Mouse (Mus musculus): Measurements from ENCODE around the gene Olfr92. TPM values are rescaled to one million over a fixed set of nuclear protein-coding genes. Genes with fewer than 3 reads are reported as not detected.

Olfr92 gene
- polyA plus RNA-seq, 2 experiments from 2014 or later, result not detected

DNA sequence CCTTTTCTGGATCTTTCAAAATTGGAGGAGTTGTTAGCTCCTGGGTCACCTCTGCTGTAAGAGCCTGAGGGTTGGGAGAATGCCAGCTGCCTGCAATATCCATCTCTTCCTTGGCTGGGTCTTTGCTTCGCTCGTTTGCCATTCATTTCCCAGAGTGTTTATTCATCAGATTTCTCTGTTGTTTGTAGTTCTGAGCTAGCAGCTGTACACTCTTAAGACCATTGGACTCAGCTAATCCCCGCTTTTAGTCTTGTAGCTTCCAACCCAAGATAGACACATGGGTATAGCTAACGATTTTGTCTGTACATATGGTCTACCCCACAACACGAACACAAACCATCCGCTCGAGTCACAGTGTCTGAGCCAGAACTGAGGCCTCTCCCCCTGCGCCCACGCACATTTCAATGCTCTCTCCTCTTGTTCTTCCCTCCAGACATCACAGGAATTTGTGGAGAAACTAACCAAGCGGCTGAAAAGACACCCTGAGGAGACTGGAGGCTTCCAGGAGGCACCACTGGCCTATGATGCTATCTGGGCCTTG is 57.7 kb downstream of the Olfr92 start:
- no peak for ATAC-seq

DNA sequence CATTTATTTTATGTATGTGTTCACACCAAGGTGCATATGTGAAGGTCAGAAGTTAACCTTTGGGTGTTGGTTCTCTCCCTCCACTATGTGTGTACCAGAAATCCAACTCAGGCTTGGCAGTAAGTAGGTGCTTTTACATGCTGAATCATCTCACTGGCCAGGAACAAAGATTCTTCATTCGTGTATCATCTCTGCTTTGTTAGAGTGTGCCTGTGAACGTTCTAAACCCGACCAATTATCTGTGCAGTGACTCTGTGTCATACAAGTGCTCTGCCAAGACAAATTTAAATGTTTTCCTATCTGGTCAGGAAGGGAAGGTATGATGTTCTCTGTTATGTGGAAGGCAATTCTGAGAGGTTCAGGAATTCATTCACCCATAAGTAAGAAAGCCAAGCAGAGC is 58.5 kb downstream of the Olfr92 start:
- no peak for ATAC-seq

Other genes starting within 250 kb of the Olfr92 start
- gene Trim40, start 230.0 kb downstream of the Olfr92 start, polyA plus RNA-seq (2017; shearing (Covaris generic)), result not detected
- not detected for gene Trim31, start 222.0 kb downstream of the Olfr92 start, polyA plus RNA-seq (2017; shearing (Covaris generic))
- gene Rnf39, start 177.2 kb downstream of the Olfr92 start, polyA plus RNA-seq (2017; shearing (Covaris generic)), result not detected
- 100 to 1,000 TPM; 190 to 210 TPM for gene Ppp1r11, start 168.3 kb downstream of the Olfr92 start, polyA plus RNA-seq (2017; shearing (Covaris generic))
- 10 to 100 TPM; 72.7 to 81.5 TPM for gene Znrd1, start 161.5 kb downstream of the Olfr92 start, polyA plus RNA-seq (2017; shearing (Covaris generic))
- gene Znrd1as, start 161.5 kb downstream of the Olfr92 start, polyA plus RNA-seq (2017; shearing (Covaris generic)), result 1 to 10 TPM; 4.9 to 5.4 TPM
- gene 2410137M14Rik, start 138.9 kb downstream of the Olfr92 start, polyA plus RNA-seq (2017; shearing (Covaris generic)), result not detected
- gene H2-M5, start 130.6 kb downstream of the Olfr92 start, polyA plus RNA-seq (2017; shearing (Covaris generic)), result not detected
- not detected for gene Zfp57, start 118.9 kb downstream of the Olfr92 start, polyA plus RNA-seq (2017; shearing (Covaris generic))
- gene Mog, start 96.7 kb downstream of the Olfr92 start, polyA plus RNA-seq (2017; shearing (Covaris generic)), result not detected
- 1 to 10 TPM; 5.0 to 6.2 TPM for gene Gabbr1, start 74.1 kb downstream of the Olfr92 start, polyA plus RNA-seq (2017; shearing (Covaris generic))
- under 1 TPM in 1 of 2 experiments, not detected in 1; 0.19 TPM for gene Olfr90, start 31.6 kb downstream of the Olfr92 start, polyA plus RNA-seq (2017; shearing (Covaris generic))
- not detected for gene Olfr91, start 21.8 kb downstream of the Olfr92 start, polyA plus RNA-seq (2017; shearing (Covaris generic))
- gene Olfr93, start 41.4 kb upstream of the Olfr92 start, polyA plus RNA-seq (2017; shearing (Covaris generic)), result not detected
- under 1 TPM in 1 of 2 experiments, not detected in 1; 0.75 TPM for gene Ubd, start 73.8 kb upstream of the Olfr92 start, polyA plus RNA-seq (2017; shearing (Covaris generic))
- not detected for gene Olfr94, start 80.9 kb upstream of the Olfr92 start, polyA plus RNA-seq (2017; shearing (Covaris generic))
- gene Olfr95, start 93.0 kb upstream of the Olfr92 start, polyA plus RNA-seq (2017; shearing (Covaris generic)), result not detected
- gene Olfr96, start 100.1 kb upstream of the Olfr92 start, polyA plus RNA-seq (2017; shearing (Covaris generic)), result not detected
- gene Olfr97, start 117.2 kb upstream of the Olfr92 start, polyA plus RNA-seq (2017; shearing (Covaris generic)), result not detected
- gene Olfr98, start 143.7 kb upstream of the Olfr92 start, polyA plus RNA-seq (2017; shearing (Covaris generic)), result 1 to 10 TPM in 1 of 2 experiments, under 1 TPM in 1; 0.54 to 1.0 TPM
- gene H2-M3, start 150.1 kb upstream of the Olfr92 start, polyA plus RNA-seq (2017; shearing (Covaris generic)), result 100 to 1,000 TPM in 1 of 2 experiments, 10 to 100 TPM in 1; 94.0 to 120 TPM
- 1 to 10 TPM; 5.1 to 5.7 TPM for gene Olfr99, start 163.4 kb upstream of the Olfr92 start, polyA plus RNA-seq (2017; shearing (Covaris generic))
- gene Olfr101, start 184.2 kb upstream of the Olfr92 start, polyA plus RNA-seq (2017; shearing (Covaris generic)), result under 1 TPM in 1 of 2 experiments, not detected in 1; 0.15 TPM
- under 1 TPM in 1 of 2 experiments, not detected in 1; 0.33 TPM for gene Olfr102, start 197.0 kb upstream of the Olfr92 start, polyA plus RNA-seq (2017; shearing (Covaris generic))
- not detected for gene Olfr103, start 219.6 kb upstream of the Olfr92 start, polyA plus RNA-seq (2017; shearing (Covaris generic))
- gene Olfr104-ps, start 239.5 kb upstream of the Olfr92 start, polyA plus RNA-seq (2017; shearing (Covaris generic)), result not detected

All from activated CD4-positive, CD25-positive, alpha-beta regulatory T cell, adult 4 months (primary cell).